Mouse (Mus musculus) testis, adult 2 months (tissue): ENCODE measurements around the gene Ppa2.

Experiments used
- CTCF ChIP-seq: fragments of 200-500 bp; IDR thresholded peaks from 2 replicates; pipeline ENCODE4 v1.5.1; 2012; ENCODE audit warnings: low read depth, mild to moderate bottlenecking, inconsistent platforms, low read length, moderate library complexity; ENCODE audit not compliant: control insufficient read depth, insufficient read depth, insufficient replicate concordance
- POLR2A ChIP-seq: fragments of 200-500 bp; IDR thresholded peaks from 2 replicates; pipeline ENCODE4 v1.6.1; 2012; ENCODE audit warnings: low read depth, mild to moderate bottlenecking, inconsistent platforms, low read length, moderate library complexity; ENCODE audit not compliant: control insufficient read depth

GRCm38 (mm10) chr3:133328551-133328950, 18.6 kb downstream of the Ppa2 start:
- no peak for TF ChIP-seq POLR2A
- TF ChIP-seq CTCF, result no peak
